Mouse (Mus musculus) thymus, adult 2 months (tissue): ENCODE results near the gene Pnp2.
"Not testable (repeated sequence)": the region's sequence is repeated elsewhere in the genome, so short reads cannot be mapped to it uniquely, and the experiment has no call there.

Experiments
- CTCF ChIP-seq: fragments of 200-500 bp; IDR thresholded peaks from 2 replicates; pipeline ENCODE4 v1.5.1; 2012; ENCODE audit warnings: mild to moderate bottlenecking, control low read depth, low read length, moderate library complexity, borderline replicate concordance; ENCODE audit not compliant: control insufficient read depth, poor library complexity, insufficient read depth; ENCODE audit errors: extremely low read depth
- POLR2A ChIP-seq: fragments of 200-500 bp; IDR thresholded peaks from 2 replicates; pipeline ENCODE4 v1.6.1; 2012; ENCODE audit warnings: mild to moderate bottlenecking, low read length, control low read depth, moderate library complexity; ENCODE audit not compliant: control insufficient read depth, poor library complexity, insufficient read depth; ENCODE audit errors: extremely low read depth

DNA sequence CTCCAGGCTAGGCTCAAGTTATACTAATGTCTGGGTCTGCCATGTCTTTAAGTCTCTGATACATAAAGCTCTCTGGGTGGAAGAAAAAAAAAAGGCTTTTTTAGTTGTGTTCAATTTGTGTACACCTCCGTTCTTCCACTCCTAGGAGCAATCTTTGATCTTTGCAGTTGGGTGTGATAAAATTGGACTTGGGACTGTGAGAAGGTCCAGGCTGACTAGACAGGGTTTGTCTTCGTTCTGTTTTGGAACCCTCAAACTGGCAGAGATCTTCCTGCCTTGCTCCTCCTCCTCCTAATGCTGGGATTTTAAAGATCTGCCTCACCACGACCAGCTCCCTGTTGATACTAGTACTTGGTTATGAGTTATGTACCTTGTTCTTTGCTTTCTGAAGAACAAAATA is 1.4 kb downstream of the Pnp2 start:
- TF ChIP-seq CTCF, POLR2A: not testable (repeated sequence)
